Mouse (Mus musculus): Measurements from ENCODE around the gene Vmn1r193.

DNA sequence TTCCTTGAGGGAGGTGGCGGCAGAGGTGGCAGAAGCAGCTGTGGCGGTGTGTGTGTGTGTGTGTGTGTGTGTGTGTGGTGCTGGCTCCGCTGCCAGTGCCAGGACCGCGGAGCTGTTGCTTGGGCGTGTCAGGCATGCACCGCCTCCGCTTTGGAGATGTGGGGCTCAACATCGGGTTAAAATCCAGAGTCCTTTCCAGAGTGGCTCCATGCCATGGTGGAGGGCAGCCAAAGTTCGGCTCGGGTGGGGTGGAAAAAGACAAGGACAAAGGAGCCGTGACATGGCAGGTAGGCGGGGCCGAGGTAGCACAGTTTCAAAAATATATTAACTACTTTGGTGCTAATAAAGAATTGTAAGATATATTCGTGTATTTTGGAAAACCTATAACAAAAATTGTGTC, 54.5 kb downstream of the Vmn1r193 start:
- TF ChIP-seq CTCF (IDR thresholded peaks at IDR 0.05; ENCODE audit: extremely low read depth, insufficient read depth, low read length) (no peak), POLR2A (IDR thresholded peaks at IDR 0.05; ENCODE audit: extremely low read depth, insufficient read depth, low read length) (no peak)
